Mouse (Mus musculus): ENCODE data around the gene Casp14. TPM values are rescaled to one million over a fixed set of nuclear protein-coding genes. Genes with fewer than 3 reads are reported as not detected.
A peak's percentile ranks its signal among the peaks of the same experiment; 100 is the strongest.
"Not testable (repeated sequence)": the region's sequence is repeated elsewhere in the genome, so short reads cannot be mapped to it uniquely, and the experiment has no call there.

Casp14 gene
- polyA plus RNA-seq, 1 experiment from 2014 or later, result 0.07 TPM

DNA sequence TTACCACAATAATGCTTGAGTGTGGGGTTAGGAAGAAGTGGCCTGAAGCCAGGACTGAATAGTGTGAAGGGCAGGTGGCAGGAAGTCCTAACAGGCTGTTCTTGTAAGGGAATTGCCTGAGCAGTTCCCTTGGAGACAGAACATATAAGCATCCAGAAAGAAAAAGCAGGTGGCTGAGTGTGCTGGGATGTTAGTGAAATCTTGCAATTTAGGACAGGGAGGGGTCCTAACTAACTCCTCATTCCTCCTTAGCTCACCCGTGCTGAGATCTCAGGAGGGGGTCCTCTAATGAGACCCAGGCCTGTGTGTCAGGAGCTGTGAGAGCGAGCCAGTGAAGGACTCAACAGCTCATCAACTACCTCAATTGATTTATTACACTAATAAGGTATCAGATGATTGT, 5.3 kb upstream of the Casp14 start:
- Histone ChIP-seq H3K27ac (no peak overlapping the region), H3K36me3 (no peaks in the 10 kb centered on the region), H3K9me3 (no peaks in the 10 kb centered on the region), H3K27me3 (ENCODE audit: insufficient read depth, poor library complexity, severe bottlenecking) (no peaks in the 10 kb centered on the region), H3K4me3 (no peak overlapping the region), H3K4me1 (replicated peaks) (no peaks in the 10 kb centered on the region)
- no peak for DNase-seq (ENCODE audit: low spot score)
- 55% methylated on average over 2 of the region's 2 CpGs for WGBS

DNA sequence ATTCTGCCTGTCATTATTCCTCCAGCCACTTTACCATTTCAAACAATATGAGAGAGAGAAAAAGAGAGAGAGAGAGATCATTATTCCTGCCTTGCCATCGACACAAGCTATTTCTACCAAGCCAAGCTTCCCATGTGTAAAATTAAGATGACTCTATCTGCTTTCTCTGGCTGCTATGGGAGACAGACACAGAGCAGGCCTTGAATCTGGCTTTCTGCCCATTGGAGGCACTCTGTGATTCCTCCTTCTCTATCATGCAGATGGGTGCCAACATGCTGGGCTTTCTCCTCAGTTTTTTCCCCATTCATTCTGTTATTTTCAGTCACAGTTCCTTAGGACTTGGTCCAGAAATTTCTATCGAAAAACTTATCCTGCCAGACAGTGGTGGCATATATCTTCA, 4.6 kb upstream of the Casp14 start:
- Histone ChIP-seq H3K9me3 (no peaks in the 10 kb centered on the region), H3K27ac (no peak overlapping the region), H3K36me3 (no peaks in the 10 kb centered on the region), H3K4me1 (replicated peaks) (no peaks in the 10 kb centered on the region), H3K4me3 (no peak overlapping the region), H3K27me3 (ENCODE audit: insufficient read depth, poor library complexity, severe bottlenecking) (no peaks in the 10 kb centered on the region)
- WGBS, result 84% methylated on average over 2 of the region's 2 CpGs
- no peak for DNase-seq (ENCODE audit: low spot score)

DNA sequence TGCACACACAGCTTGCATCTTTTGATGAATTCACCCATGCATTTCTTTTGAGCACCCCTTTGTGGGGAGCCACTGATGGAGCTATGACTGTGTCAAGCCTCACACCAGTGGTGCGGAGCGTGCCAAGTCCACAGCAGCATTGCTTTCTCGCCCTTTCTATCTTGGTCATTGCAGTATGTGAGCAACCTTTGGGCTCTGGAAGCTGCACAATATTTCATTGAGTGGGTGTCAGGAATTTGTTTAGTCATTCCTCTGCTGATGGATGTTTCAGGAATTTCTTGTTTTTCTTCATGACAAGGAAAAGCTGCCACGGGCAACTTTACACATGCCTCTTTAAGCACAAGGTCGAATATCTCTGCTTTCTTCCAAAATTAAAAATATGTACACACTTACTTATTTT, 3.9 kb upstream of the Casp14 start:
- no peaks in the 10 kb centered on the region for H3K9me3 ChIP-seq
- H3K4me3 ChIP-seq, result no peak overlapping the region
- WGBS, result 88% methylated on average over 5 of the region's 5 CpGs
- no peaks in the 10 kb centered on the region for H3K36me3 ChIP-seq
- H3K27ac ChIP-seq, result no peak overlapping the region
- H3K27me3 ChIP-seq (ENCODE audit: insufficient read depth, poor library complexity, severe bottlenecking), result no peaks in the 10 kb centered on the region
- DNase-seq (ENCODE audit: low spot score), result no peak
- H3K4me1 ChIP-seq (replicated peaks), result no peaks in the 10 kb centered on the region

DNA sequence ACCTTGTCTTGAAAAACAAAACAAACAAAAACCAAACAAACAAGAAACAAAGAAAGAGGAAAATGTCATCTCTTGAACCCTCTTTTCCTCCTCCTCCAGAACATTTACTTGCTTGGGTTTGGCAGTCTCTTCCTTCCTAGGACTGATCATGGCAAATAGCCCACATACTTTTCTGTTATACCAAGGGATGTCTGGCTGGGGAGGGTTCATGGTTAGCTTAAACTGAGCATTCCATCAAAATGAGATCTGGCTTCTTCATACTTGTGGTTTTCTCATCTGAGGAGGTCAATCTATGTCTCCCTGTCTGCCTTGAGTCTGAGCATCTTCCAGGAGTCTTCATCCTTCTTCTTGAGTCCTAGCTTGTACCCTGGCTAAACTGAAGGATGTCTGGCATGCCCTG, 1.9 kb downstream of the Casp14 start:
- no peaks in the 10 kb centered on the region for H3K9me3 ChIP-seq
- H3K36me3 ChIP-seq, result no peaks in the 10 kb centered on the region
- no peak overlapping the region for H3K27ac ChIP-seq
- H3K4me1 ChIP-seq (replicated peaks), result no peaks in the 10 kb centered on the region
- no peaks in the 10 kb centered on the region for H3K27me3 ChIP-seq (ENCODE audit: insufficient read depth, poor library complexity, severe bottlenecking)
- no peak overlapping the region for H3K4me3 ChIP-seq
- DNase-seq (ENCODE audit: low spot score), result no peak

DNA sequence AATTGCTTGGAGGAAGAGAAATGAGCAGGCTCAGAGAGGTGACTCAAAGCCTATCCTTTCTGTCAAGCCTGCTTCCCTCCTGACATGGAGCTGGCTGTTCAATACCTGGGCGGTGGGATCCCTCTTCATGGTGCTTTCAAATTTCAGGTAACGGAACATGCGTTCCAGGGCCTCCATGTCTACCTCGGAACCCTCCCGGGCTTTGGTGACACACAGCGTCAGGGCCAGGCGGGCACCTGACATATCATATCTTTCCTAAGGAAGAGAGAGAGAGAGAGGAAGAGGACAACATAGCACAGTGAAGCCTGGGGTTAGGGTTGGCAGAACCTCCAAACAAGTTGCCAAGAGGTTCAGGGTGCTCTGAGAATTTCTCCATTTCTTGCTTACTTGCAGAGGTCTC, 2.9 kb downstream of the Casp14 start:
- Histone ChIP-seq H3K9me3 (no peaks in the 10 kb centered on the region), H3K4me1 (replicated peaks) (no peaks in the 10 kb centered on the region), H3K27me3 (ENCODE audit: insufficient read depth, poor library complexity, severe bottlenecking) (no peaks in the 10 kb centered on the region), H3K36me3 (no peaks in the 10 kb centered on the region), H3K4me3 (no peak overlapping the region), H3K27ac (no peak overlapping the region)
- WGBS, result 89% methylated on average over 7 of the region's 7 CpGs
- DNase-seq (ENCODE audit: low spot score), result no peak

DNA sequence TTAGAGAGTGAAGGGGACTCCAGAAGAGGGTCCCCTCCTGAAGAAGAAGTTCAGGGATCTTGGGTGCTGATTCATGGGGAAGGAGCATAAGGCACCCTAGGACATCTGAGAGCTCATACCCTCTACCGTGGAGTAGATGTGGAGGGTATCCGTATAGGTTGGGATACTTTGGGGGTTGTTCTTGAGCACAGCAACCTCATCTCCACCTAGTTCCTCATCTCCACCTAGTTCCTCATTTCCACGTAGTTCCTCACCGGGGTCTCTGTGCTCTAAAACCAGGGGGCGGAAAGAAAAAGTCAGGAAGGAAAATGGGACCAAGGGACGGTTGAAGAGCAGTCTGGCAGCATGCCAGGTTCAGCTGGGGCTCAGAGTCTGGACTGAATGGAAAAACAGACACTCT, 4.0 kb downstream of the Casp14 start:
- H3K27me3 ChIP-seq (ENCODE audit: insufficient read depth, poor library complexity, severe bottlenecking), result no peaks in the 10 kb centered on the region
- no peak overlapping the region for H3K27ac ChIP-seq
- DNase-seq (ENCODE audit: low spot score), result no peak
- H3K4me3 ChIP-seq, result no peak overlapping the region
- H3K36me3 ChIP-seq, result no peaks in the 10 kb centered on the region
- H3K9me3 ChIP-seq, result no peaks in the 10 kb centered on the region
- 88% methylated on average over 6 of the region's 6 CpGs for WGBS
- no peaks in the 10 kb centered on the region for H3K4me1 ChIP-seq (replicated peaks)

DNA sequence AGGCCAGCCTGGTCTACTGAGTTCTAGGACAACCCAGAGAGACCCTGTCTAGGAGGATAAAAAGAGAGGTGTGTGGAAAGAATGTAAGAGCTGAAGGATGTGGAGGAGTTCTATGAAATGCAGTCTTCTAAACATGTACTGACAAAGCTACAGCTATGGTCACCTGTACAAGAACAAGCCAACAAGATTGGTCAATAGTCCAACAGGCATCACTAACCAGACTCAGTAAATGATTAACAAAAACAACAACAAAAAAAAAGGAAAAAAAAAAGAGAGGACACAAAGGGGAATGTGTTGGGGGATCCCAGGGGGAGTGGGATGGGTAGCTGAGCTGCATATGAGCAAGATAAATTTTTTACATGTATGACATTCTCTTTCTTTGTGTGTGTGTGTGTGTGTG, 7.4 kb downstream of the Casp14 start:
- no peaks in the 10 kb centered on the region for H3K9me3 ChIP-seq
- no peak overlapping the region for H3K27ac ChIP-seq
- H3K36me3 ChIP-seq, result no peaks in the 10 kb centered on the region
- no peak for DNase-seq (ENCODE audit: low spot score)
- H3K4me3 ChIP-seq, result no peak overlapping the region
- no peaks in the 10 kb centered on the region for H3K4me1 ChIP-seq (replicated peaks)
- no peaks in the 10 kb centered on the region for H3K27me3 ChIP-seq (ENCODE audit: insufficient read depth, poor library complexity, severe bottlenecking)

DNA sequence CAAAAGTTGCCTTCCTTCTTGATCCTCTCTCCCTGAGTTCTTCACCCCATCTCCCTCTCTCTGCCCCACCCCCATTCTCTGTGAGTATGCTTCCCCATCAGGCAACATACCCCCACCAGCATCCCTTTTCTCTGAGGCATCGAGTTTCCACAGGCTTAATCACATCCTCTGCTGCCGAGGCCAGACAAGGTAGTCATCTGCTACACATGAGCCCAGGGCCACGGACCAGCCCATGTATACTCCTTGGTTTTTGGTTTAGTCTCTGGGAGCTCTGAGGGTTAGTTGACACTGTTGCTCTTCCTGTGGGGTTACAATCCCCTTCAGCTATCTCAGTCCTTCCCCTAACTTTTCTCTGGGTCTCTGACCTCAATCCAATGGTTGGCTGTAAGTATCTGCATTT, 17.2 kb downstream of the Casp14 start:
- WGBS, result 63% methylated on average over 3 of the region's 3 CpGs
- no peak overlapping the region for H3K27ac ChIP-seq

DNA sequence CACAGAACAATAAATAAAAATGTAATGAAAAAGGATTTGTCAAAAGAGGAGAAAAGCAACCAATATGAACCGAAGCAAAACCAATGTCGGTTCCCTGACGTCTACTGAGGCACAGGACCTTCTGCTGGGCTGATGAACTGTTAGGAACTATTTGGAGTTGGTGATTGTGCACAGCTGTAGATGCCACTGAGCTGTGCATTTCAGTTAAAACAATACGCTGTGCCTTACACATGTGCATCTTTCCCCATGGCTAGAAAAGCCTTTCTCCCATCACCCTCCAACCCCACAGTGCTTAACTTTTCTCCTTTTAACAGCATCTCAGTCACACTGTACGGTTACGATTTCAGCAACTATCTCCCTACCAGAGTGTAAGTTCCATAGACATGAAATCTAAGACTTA, 28.1 kb downstream of the Casp14 start:
- H3K36me3 ChIP-seq, result no peaks in the 10 kb centered on the region
- no peaks in the 10 kb centered on the region for H3K27me3 ChIP-seq (ENCODE audit: insufficient read depth, poor library complexity, severe bottlenecking)
- no peak overlapping the region for H3K4me3 ChIP-seq
- 90% methylated on average over 6 of the region's 6 CpGs for WGBS
- no peaks in the 10 kb centered on the region for H3K9me3 ChIP-seq
- DNase-seq (ENCODE audit: low spot score), result no peak
- H3K4me1 ChIP-seq (replicated peaks), result no peaks in the 10 kb centered on the region
- no peak overlapping the region for H3K27ac ChIP-seq

More for the DNA sequence above, 17.2 kb downstream of the Casp14 start:
- H3K9me3 ChIP-seq, result no peaks in the 10 kb centered on the region
- H3K36me3 ChIP-seq, result no peaks in the 10 kb centered on the region
- H3K4me1 ChIP-seq (replicated peaks), result no peaks in the 10 kb centered on the region
- no peaks in the 10 kb centered on the region for H3K27me3 ChIP-seq (ENCODE audit: insufficient read depth, poor library complexity, severe bottlenecking)
- H3K4me3 ChIP-seq, result no peak overlapping the region
- DNase-seq (ENCODE audit: low spot score), result no peak

DNA sequence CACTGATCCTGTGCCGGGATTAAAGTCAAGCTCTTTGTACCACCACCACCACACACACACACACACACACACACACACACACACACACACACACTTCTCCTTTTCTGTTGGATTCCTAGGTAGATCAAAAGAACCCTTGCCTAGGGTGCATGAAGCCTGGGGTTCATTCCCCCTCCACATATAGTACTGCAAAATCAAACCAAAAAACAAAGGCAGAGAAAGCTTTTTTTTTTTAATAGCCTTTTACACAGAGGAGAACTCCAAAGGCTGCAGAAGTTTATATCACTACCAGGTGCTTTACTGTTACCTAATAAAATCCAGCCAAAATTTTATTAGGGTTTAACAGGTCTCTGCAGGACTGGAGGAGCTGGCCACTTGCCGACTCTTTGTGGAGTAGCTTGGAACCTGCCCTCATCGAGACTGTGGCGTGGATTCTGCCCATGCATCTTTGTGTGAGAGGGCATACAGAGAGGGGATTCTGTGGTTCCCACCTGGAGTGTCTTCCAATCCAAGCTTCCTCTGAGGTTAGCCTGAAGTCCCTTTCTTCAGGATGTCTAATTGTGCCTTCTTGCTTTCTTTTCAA, 31.0 kb downstream of the Casp14 start:
- DNase-seq (ENCODE audit: low spot score), result no peak
- H3K4me3 ChIP-seq, result no peak overlapping the region
- no peaks in the 10 kb centered on the region for H3K36me3 ChIP-seq
- H3K27me3 ChIP-seq (ENCODE audit: insufficient read depth, poor library complexity, severe bottlenecking), result no peaks in the 10 kb centered on the region
- WGBS, result 80% methylated on average over 4 of the region's 4 CpGs
- H3K27ac ChIP-seq, result no peak overlapping the region
- H3K4me1 ChIP-seq (replicated peaks), result no peaks in the 10 kb centered on the region
- H3K9me3 ChIP-seq, result no peaks in the 10 kb centered on the region

DNA sequence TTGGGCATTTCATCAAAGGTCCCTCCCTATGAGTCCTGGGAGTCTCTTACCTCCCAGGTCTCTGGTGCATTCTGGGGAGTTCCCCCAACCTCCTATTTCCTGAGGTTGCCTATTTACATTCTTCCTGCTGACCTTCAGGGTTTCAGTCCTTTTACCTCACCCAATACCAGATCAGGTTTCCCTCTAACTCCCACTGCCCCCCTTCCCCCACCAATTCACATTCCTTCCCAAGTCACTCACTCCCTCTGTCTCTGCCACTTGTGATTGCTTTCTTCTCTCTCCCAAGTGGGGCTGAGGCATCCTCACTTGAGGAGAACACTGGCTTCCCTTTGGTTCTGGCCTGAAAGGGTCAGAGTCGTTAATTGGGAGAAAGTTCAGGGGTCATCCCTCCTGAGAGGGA, 48.0 kb downstream of the Casp14 start:
- H3K4me1 ChIP-seq (replicated peaks); H3K27ac ChIP-seq; H3K4me3 ChIP-seq; H3K27me3 ChIP-seq (ENCODE audit: insufficient read depth, poor library complexity, severe bottlenecking); H3K9me3 ChIP-seq; H3K36me3 ChIP-seq: not testable (repeated sequence)
- DNase-seq (ENCODE audit: low spot score), result peak; percentile 5
- 15% methylated on average over 1 of the region's 1 CpGs for WGBS

DNA sequence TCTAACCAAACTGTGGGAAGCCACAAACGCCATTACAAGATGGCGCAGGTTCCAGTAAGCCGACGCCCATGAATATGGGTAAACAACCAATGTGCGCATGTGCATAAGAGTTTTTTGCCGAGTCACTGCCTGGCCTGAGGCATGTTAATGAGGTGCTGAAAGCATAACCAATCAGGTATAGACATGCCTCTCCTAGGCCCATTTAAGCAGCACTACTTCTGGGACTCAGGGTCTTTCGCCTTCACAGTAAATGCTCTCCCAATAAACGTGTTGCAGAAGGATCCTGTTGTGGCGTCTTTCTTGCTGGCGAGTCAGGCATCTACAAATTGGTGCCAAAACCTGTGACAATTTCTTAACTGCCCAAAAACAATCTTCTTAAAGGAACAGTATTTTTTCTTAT, 51.4 kb downstream of the Casp14 start:
- 92% methylated on average over 10 of the region's 10 CpGs for WGBS
- DNase-seq (ENCODE audit: low spot score); H3K36me3 ChIP-seq; H3K4me3 ChIP-seq; H3K27me3 ChIP-seq (ENCODE audit: insufficient read depth, poor library complexity, severe bottlenecking); H3K9me3 ChIP-seq; H3K27ac ChIP-seq; H3K4me1 ChIP-seq (replicated peaks): not testable (repeated sequence)

DNA sequence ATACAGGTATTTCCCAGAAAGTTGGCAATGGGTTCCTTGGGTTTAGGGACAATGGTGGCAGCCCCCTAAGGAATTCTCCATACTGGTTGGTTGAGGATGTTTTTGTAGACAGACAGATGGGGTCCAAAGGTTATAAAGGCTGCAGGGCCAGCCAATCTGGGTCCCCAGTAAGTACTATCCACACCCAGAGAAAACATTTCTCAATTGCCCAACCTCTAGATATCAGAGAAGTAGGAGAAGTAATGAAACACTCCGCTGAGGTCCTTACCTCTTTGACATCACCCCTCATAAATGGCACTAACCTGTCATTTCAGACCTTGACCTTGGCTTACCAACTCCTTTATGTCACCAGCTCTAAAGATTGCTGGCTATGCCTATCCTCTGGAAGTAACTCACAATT, 53.5 kb downstream of the Casp14 start:
- no peaks in the 10 kb centered on the region for H3K9me3 ChIP-seq
- H3K4me1 ChIP-seq (replicated peaks), result no peaks in the 10 kb centered on the region
- no peaks in the 10 kb centered on the region for H3K36me3 ChIP-seq
- DNase-seq (ENCODE audit: low spot score), result no peak
- no peak overlapping the region for H3K27ac ChIP-seq
- no peaks in the 10 kb centered on the region for H3K27me3 ChIP-seq (ENCODE audit: insufficient read depth, poor library complexity, severe bottlenecking)
- 88% methylated on average over 1 of the region's 1 CpGs for whole genome bisulfite sequencing
- no peak overlapping the region for H3K4me3 ChIP-seq
